Mouse (Mus musculus) G1E-ER4 (cell line): ENCODE data around the gene Tln2. TPM values are rescaled to one million over a fixed set of nuclear protein-coding genes. Genes with fewer than 3 reads are reported as not detected.

Experiments
- GATA1 ChIP-seq: IDR thresholded peaks from one replicate; pipeline ENCODE4 v1.8.0; 2012; ENCODE audit warnings: low read length, inconsistent platforms
- polyA plus RNA-seq: library from polyadenylated mRNA; stranded (reverse); fragments of >175 nt; gene quantifications from 2 replicates; pipeline ENCODE4 v1.2.3, GENCODE M21; 2012

The Tln2 gene
- polyA plus RNA-seq, 1 experiment = 2.2 TPM

GRCm38 (mm10) chr9:67187182-67187581, 372.3 kb downstream of the Tln2 start:
- TF ChIP-seq GATA1 = no peak

GRCm38 (mm10) chr9:67184556-67184955, 374.9 kb downstream of the Tln2 start:
- TF ChIP-seq GATA1 = no peak

GRCm38 (mm10) chr9:67183520-67183919, 376.0 kb downstream of the Tln2 start:
- TF ChIP-seq GATA1 = no peak

GRCm38 (mm10) chr9:67182006-67182405, 377.5 kb downstream of the Tln2 start:
- no peak for TF ChIP-seq GATA1

- TF ChIP-seq GATA1 = no peak
These were observed 380.8 kb downstream of the Tln2 start for GRCm38 (mm10) chr9:67178709-67179108.

GRCm38 (mm10) chr9:67178203-67178602, 381.3 kb downstream of the Tln2 start:
- TF ChIP-seq GATA1 = no peak

GRCm38 (mm10) chr9:67176073-67176472, 383.4 kb downstream of the Tln2 start:
- TF ChIP-seq GATA1 = no peak

GRCm38 (mm10) chr9:67173816-67174215, 385.7 kb downstream of the Tln2 start:
- TF ChIP-seq GATA1 = no peak

- no peak for TF ChIP-seq GATA1
These were observed 386.3 kb downstream of the Tln2 start for GRCm38 (mm10) chr9:67173154-67173553.

- TF ChIP-seq GATA1 = no peak
These were observed 388.1 kb downstream of the Tln2 start for GRCm38 (mm10) chr9:67171409-67171808.

- no peak for TF ChIP-seq GATA1
These were observed 388.7 kb downstream of the Tln2 start for GRCm38 (mm10) chr9:67170759-67171158.

- no peak for TF ChIP-seq GATA1
These were observed 389.5 kb downstream of the Tln2 start for GRCm38 (mm10) chr9:67170047-67170446.

Other genes starting within 250 kb of the Tln2 start
- gene C2cd4b, start 199.7 kb upstream of the Tln2 start, polyA plus RNA-seq = not detected in 2 replicates